Mouse (Mus musculus) heart, adult 2 months (tissue): ENCODE measurements around the gene Gclc.

Experiments
- CTCF ChIP-seq: fragments of 200-600 bp; IDR thresholded peaks from 2 replicates; pipeline ENCODE4 v1.8.1; 2022; ENCODE audit warnings: antibody characterized with exemption, mild to moderate bottlenecking, moderate library complexity
- EP300 ChIP-seq: fragments of 200-500 bp; IDR thresholded peaks from 2 replicates; pipeline ENCODE4 v1.6.1; 2011; ENCODE audit warnings: low read depth, low read length, control low read depth; ENCODE audit not compliant: insufficient read depth
- POLR2A ChIP-seq: fragments of 200-500 bp; IDR thresholded peaks from 2 replicates; pipeline ENCODE4 v1.6.1; 2011; ENCODE audit warnings: mild to moderate bottlenecking, low read depth, low read length, control low read depth; ENCODE audit not compliant: insufficient read depth

DNA sequence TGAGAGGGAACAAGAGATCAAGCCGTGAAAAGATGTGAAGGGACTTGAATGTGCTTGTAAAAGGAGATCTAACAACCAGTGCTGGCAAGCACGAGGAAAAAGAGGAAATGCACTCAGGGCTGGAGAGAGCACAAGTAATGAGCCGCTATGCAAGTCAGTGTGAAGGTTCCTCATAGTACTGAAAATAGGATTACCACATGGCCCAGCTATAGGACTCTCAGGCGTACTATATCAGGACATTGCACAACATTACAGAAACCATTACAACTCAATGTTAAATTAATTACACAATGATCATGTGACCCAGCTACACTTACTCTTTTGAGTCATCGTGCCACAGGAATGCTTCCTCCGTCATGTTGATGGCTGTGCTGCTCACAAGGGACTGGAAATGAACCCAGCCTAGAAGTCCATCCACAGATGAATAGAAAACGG, 74.2 kb downstream of the Gclc start:
- TF ChIP-seq POLR2A (no peak), CTCF (no peak), EP300 (no peak)
